Mouse (Mus musculus) thymus, postnatal 36 days (tissue): Measurements from ENCODE around the gene Pfdn4.

ENCODE experiments used
- DNase-seq, 2 experiments: peaks; one replicate each; pipeline ENCODE4 v3.0.0; 2022; ENCODE audit warnings: mixed read lengths in 2 of 2

Pfdn4 gene

GRCm38 (mm10) chr2:170498011-170498410 is 1.8 kb downstream of the Pfdn4 start:
- no peak for DNase-seq

GRCm38 (mm10) chr2:170503343-170503742 is 7.1 kb downstream of the Pfdn4 start:
- no peak for DNase-seq

GRCm38 (mm10) chr2:170503983-170504382 is 7.8 kb downstream of the Pfdn4 start:
- DNase-seq, result no peak

- DNase-seq, result peak; percentile 62 to 72
These were observed 11.5 kb downstream of the Pfdn4 start for GRCm38 (mm10) chr2:170507734-170508133.

GRCm38 (mm10) chr2:170508821-170509220 is 12.6 kb downstream of the Pfdn4 start:
- peak; percentile 77 to 82 for DNase-seq

- peak; percentile 83 to 87 for DNase-seq
These were observed 15.1 kb downstream of the Pfdn4 start for GRCm38 (mm10) chr2:170511073-170511891.

GRCm38 (mm10) chr2:170513756-170514155 is 17.5 kb downstream of the Pfdn4 start:
- DNase-seq, result no peak

- peak; percentile 12 to 14 for DNase-seq
These were observed 24.2 kb downstream of the Pfdn4 start for GRCm38 (mm10) chr2:170520321-170520971.

GRCm38 (mm10) chr2:170526513-170526912 is 30.3 kb downstream of the Pfdn4 start:
- no peak for DNase-seq

GRCm38 (mm10) chr2:170528061-170528460 is 31.8 kb downstream of the Pfdn4 start:
- no peak for DNase-seq

- DNase-seq, result no peak
These were observed 33.5 kb downstream of the Pfdn4 start for GRCm38 (mm10) chr2:170529766-170530165.

- DNase-seq, result no peak
These were observed 34.0 kb downstream of the Pfdn4 start for GRCm38 (mm10) chr2:170530256-170530655.

GRCm38 (mm10) chr2:170534116-170534802 is 38.0 kb downstream of the Pfdn4 start:
- DNase-seq, result no peak

- no peak for DNase-seq
These were observed 38.6 kb downstream of the Pfdn4 start for GRCm38 (mm10) chr2:170534803-170535174.

GRCm38 (mm10) chr2:170535841-170536240 is 39.6 kb downstream of the Pfdn4 start:
- no peak for DNase-seq

GRCm38 (mm10) chr2:170539211-170539610 is 43.0 kb downstream of the Pfdn4 start:
- DNase-seq, result no peak

- DNase-seq, result no peak
These were observed 47.4 kb downstream of the Pfdn4 start for GRCm38 (mm10) chr2:170543625-170544024.

- no peak for DNase-seq
These were observed 47.9 kb downstream of the Pfdn4 start for GRCm38 (mm10) chr2:170544159-170544558.

GRCm38 (mm10) chr2:170544950-170545349 is 48.7 kb downstream of the Pfdn4 start:
- no peak for DNase-seq

- DNase-seq, result no peak
These were observed 49.5 kb downstream of the Pfdn4 start for GRCm38 (mm10) chr2:170545745-170546144.

- DNase-seq, result no peak
These were observed 51.3 kb downstream of the Pfdn4 start for GRCm38 (mm10) chr2:170547526-170547925.

- no peak for DNase-seq
These were observed 51.8 kb downstream of the Pfdn4 start for GRCm38 (mm10) chr2:170548046-170548445.

- DNase-seq, result no peak
These were observed 52.9 kb downstream of the Pfdn4 start for GRCm38 (mm10) chr2:170549146-170549545.

GRCm38 (mm10) chr2:170550240-170550639 is 54.0 kb downstream of the Pfdn4 start:
- DNase-seq, result no peak
